Mouse (Mus musculus) right cerebral cortex, postnatal 25 days (tissue): ENCODE data around the gene Spry2.

ENCODE experiments used
- DNase-seq: peaks from one replicate; pipeline ENCODE4 v3.0.0; 2022

Spry2 gene

DNA sequence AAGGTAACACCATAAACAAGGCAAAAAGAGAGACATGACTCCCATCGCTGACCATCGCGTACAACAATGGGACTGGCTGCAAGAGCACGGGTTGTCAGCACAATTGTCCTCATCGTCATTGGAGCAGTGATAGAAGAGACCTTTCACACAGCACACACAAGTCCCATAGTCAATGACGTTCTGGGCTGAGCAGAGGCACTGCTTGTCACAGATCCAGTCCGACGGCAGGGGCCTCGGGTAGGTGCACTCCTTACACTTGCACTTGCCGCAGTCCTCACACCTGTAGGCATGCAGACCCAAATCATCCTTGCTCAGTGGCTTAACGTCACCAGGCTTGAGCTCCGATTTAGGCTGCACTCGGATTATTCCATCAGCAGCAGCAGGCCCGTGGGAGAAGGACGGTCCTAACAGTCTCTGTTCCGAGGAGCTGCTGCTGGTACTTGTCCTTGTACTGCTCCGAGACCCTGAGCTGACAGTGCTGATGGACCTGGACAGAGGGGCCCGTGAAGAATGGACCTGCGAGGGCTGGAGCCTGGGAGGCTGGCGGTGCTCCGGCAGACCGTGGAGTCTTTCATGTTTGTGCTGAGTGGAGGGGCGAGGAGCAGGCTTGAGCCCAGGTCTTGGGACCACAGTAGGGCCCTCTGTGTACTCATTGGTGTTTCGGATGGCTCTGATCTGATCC is 3.5 kb downstream of the Spry2 start:
- peak; percentile 38 for DNase-seq

DNA sequence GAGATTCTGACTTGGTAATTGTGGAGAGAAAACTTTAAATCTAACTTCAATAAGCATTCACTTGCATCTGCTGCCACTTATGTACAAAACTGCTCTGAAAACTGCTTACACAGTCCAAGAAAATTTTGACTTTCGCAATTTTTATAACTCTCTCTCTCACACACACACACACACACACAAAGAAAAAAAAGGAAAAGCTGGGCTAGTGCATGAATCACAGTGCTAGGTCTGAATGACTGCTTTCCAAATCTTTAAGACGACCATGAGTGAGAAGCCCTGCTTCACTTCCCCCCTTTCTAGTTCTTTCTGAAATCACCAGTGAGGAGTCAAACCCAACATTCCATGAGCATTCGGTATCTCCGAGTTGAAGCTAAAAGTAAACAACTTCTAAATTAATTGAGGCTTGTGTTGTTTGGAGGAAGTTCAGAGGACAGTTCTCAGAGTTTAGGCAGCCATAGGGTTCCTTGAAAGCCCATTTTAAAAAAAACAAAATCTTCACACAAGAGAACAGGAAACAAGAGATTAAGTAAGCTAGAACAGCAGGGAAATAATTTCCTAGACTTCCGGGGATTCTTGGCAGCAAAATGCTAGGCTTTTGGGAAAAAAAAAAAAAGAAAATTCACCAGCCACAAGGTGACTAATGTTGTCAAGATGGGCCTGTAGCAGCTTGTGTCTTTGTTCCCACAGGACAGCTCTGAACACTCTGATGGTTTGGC is 5.9 kb downstream of the Spry2 start:
- DNase-seq, result no peak

DNA sequence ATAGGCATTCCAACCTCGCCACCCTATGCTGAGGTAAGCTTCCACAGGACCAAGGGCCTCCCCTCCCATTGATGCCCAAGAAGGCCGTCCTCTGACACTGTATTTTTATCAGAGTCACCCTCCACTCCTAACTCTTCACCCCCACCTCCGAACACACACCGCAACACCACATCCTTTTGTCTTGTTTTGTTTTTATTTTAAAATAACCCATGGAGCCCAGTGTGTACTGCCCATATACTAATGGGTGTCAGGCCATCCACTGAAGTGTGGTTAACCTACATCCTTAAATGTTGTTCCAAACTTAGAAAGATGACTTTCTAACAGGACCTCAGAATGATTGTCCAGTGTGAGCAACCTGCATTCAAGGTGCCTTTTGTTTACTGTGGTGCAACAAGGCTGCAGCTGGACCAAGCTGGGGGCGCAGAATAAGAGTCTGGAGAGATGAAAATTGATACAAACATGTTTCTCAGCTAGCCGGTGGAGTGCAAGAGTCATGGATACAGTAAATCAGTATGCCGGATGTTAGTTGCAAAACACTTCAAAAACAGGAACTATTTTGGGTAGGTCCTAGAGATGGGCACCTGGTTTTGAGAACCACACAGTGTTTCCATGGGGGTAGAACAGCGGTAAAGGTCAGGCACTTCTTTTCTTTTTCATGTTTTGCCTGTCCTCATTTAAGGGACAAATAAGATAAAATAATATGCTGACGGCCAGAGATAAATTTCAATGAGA is 9.8 kb downstream of the Spry2 start:
- DNase-seq, result no peak

GRCm38 (mm10) chr14:105885249-105885648 is 11.4 kb downstream of the Spry2 start:
- DNase-seq, result no peak

DNA sequence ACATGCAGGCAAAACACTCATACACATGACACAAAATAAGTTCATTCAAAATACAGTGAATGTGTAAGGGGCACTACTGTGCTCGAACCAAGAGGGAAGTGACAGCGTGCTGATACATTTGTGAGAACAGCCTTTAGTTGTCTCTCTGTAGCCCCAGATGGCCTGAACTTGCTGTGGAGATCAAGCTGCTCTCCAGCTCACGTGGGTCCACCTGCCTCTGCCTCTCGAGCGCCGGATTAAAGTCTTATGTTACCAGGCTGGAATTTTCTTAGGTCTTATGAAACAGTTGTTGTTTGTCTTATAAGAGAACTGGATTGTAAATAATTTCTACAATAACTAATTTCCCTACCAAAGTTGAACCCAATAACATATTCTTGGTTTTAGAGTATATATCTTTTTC is 13.4 kb downstream of the Spry2 start:
- no peak for DNase-seq

DNA sequence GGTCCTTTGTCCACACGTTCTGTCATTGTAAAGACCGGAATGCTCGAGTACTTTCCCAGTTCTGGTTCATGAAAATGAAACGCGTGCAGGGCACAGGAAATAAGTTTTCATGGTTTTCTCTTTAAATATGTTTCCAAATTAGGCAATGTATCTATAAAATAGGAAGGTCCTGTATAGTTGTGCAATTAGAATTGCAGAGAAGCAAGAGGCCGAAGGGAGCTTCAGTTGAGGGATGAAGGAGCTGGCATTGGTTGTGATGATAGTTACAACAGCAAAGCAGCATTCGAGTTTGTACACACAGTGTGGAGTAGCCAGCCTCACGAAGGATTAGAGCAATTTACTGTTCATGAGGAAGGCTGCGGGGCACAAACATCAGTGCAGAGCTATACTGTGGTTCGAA is 18.3 kb downstream of the Spry2 start:
- DNase-seq, result no peak

- no peak for DNase-seq
These were observed 20.2 kb downstream of the Spry2 start for GRCm38 (mm10) chr14:105876375-105876774.

- no peak for DNase-seq
These were observed 26.2 kb downstream of the Spry2 start for GRCm38 (mm10) chr14:105870370-105870936.

GRCm38 (mm10) chr14:105865381-105865938 is 31.2 kb downstream of the Spry2 start:
- no peak for DNase-seq

DNA sequence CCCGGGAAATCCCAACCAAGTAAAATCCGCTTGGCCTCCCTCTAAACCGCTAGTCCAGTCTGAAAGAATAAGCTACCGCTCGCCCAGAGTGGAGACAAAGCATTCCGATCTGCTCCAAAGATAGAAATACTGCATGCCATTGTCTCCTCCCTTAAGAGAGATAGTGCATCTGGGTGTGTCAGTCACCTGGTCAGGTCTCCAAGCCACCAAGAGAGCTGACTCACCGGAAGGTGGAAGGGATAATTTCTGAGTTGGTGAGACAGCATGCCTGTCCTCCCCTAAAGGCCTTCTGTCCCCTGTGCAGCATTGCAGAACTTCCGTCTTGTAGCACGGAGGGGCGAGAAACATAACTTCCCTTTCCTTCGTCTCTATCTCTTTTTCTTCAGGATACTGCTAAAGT is 34.4 kb downstream of the Spry2 start:
- DNase-seq, result no peak

DNA sequence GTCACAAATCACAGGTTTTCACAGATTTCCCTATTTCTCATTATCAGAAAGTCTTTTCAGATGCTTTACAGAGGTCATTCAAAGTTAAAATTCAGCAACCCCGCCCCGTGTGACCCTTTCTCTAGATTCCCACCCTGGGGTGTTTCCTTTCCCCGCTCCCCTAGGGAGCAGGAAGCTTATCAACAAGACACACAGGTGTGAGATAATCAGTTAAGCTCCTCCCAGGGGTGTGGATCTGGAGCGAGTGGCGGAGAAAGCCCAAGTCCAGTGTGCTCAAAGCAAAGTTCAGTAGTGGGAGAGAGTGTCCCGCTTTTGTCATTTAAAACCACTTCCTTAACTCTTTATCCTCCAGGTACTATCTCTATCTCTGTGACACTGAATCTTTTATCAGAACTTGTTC is 35.7 kb downstream of the Spry2 start:
- no peak for DNase-seq

DNA sequence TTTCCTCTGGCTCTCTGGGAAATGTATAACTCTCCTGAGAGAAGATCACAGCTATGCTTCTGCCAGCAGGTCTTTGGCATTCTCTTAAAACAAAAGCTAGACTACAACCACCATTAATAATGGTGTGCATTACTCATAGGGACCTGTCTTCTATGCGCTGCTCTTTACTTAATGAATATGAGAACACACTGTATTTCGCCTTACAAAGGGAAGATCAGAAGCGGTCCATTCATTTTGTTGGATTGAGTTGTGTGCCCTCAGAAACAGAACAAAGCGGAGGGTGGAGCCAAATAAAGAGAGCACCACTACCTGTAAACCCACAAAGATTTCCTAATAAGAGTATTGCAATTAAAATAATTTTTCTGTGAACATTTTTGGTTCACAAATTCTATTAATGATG is 36.3 kb downstream of the Spry2 start:
- no peak for DNase-seq

GRCm38 (mm10) chr14:105859876-105860275 is 36.7 kb downstream of the Spry2 start:
- DNase-seq, result no peak

DNA sequence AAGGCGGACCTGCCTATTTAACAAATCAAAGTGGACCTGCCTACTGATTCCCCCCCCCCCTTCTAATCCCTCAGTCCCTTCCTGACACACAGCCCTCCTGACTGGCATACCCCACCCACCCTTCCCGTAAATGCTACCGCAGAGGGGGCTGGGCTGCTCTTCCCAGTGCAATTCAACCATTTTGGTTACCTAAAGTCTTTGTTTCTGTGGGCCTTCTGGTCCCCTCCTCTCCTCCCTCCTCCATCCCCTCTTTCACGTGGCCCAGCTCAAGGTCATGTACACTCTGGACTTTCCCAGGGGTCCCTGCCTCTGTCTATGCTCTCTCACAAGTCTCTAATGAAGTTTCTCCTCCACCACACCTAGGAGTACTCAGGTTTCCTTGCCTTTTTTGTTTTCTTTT is 37.3 kb downstream of the Spry2 start:
- DNase-seq, result no peak

DNA sequence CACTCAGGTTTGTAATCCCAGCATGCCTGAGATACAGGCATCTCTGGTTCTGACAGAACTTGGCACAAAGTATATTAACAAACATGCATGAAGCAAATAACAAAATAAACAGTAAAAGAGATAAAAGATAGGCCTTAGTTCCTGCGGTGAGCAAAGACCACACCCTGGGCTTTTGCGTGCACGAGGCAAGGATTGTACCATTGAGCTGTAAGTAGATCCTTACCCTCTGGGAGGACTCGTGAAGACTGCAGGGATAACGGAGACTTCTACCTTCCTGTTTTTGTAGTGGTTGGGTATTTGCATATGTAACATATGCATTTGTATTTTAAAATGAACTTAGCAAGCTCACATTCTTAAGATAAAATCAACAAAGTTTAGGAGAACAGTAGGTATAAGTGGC is 37.7 kb downstream of the Spry2 start:
- DNase-seq, result no peak

GRCm38 (mm10) chr14:105851359-105852067 is 45.1 kb downstream of the Spry2 start:
- no peak for DNase-seq
